Mouse (Mus musculus) heart, adult 9 months (tissue): ENCODE measurements around the gene Ell.

Source experiments
- DNase-seq, 2 experiments: peaks; one replicate each; pipeline ENCODE4 v3.0.0; 2022; ENCODE audit warnings: low spot score in 2 of 2

Ell gene

GRCm38 (mm10) chr8:70611849-70612248 is 72.6 kb downstream of the Ell start:
- DNase-seq, result peak; percentile 83 to 90

GRCm38 (mm10) chr8:70613763-70614162 is 74.5 kb downstream of the Ell start:
- no peak for DNase-seq

- no peak for DNase-seq
Measured at GRCm38 (mm10) chr8:70614469-70614868, 75.2 kb downstream of the Ell start.

- no peak for DNase-seq
Measured at GRCm38 (mm10) chr8:70615281-70615680, 76.0 kb downstream of the Ell start.

GRCm38 (mm10) chr8:70615894-70616293 is 76.6 kb downstream of the Ell start, which contains the start of gene Lrrc25:
Gene Lrrc25, plus strand, starts transcription at chr8:70616155.
- DNase-seq, result no peak

GRCm38 (mm10) chr8:70616645-70617044 is 77.4 kb downstream of the Ell start:
- DNase-seq, result no peak

- DNase-seq, result no peak
Measured at GRCm38 (mm10) chr8:70617985-70618384, 78.7 kb downstream of the Ell start.

- peak in 1 of 2 experiments; percentile 74 for DNase-seq
Measured at GRCm38 (mm10) chr8:70618888-70619334, 79.7 kb downstream of the Ell start.

- DNase-seq, result no peak
Measured at GRCm38 (mm10) chr8:70622220-70622619, 83.0 kb downstream of the Ell start.

- DNase-seq, result no peak
Measured at GRCm38 (mm10) chr8:70625104-70625503, 85.8 kb downstream of the Ell start.

GRCm38 (mm10) chr8:70627041-70627440 is 87.8 kb downstream of the Ell start:
- no peak for DNase-seq

GRCm38 (mm10) chr8:70628986-70629490 is 89.8 kb downstream of the Ell start:
- no peak for DNase-seq

- peak; percentile 89 to 92 for DNase-seq
Measured at GRCm38 (mm10) chr8:70629574-70630531, 90.6 kb downstream of the Ell start.

- peak; percentile 60 to 70 for DNase-seq
Measured at GRCm38 (mm10) chr8:70630532-70631381, 91.5 kb downstream of the Ell start.

- no peak for DNase-seq
Measured at GRCm38 (mm10) chr8:70631436-70631835, 92.2 kb downstream of the Ell start.

GRCm38 (mm10) chr8:70632346-70632892 is 93.2 kb downstream of the Ell start, which contains the start of gene Gdf15:
Gene Gdf15, minus strand, starts transcription at chr8:70632456.
- DNase-seq, result no peak

GRCm38 (mm10) chr8:70634066-70634465 is 94.8 kb downstream of the Ell start:
- DNase-seq, result peak; percentile 77 to 83

- DNase-seq, result no peak
Measured at GRCm38 (mm10) chr8:70635527-70635926, 96.3 kb downstream of the Ell start.

- DNase-seq, result no peak
Measured at GRCm38 (mm10) chr8:70636838-70637237, 97.6 kb downstream of the Ell start.

GRCm38 (mm10) chr8:70638752-70639151 is 99.5 kb downstream of the Ell start:
- DNase-seq, result no peak
